Mouse (Mus musculus) G1E (cell line): Measurements from ENCODE around the gene Pald1.

ENCODE experiments used
- CTCF ChIP-seq: IDR thresholded peaks from 2 replicates; pipeline ENCODE4 v1.5.1; 2012; ENCODE audit warnings: low read depth, low read length, inconsistent platforms, mixed read lengths
- GATA1 ChIP-seq: IDR thresholded peaks from 2 replicates; pipeline ENCODE4 v1.6.1; 2012; ENCODE audit warnings: borderline replicate concordance, low read length, inconsistent platforms, mixed read lengths
- GATA2 ChIP-seq: IDR thresholded peaks from 2 replicates; pipeline ENCODE4 v1.6.1; 2012; ENCODE audit warnings: low read depth, low read length, inconsistent platforms, borderline replicate concordance
- POLR2AphosphoS5 ChIP-seq: IDR thresholded peaks from 2 replicates; pipeline ENCODE4 v1.6.1; 2012; ENCODE audit warnings: low read depth, low read length, inconsistent platforms; ENCODE audit not compliant: insufficient replicate concordance
- TAL1 ChIP-seq: conservative IDR thresholded peaks from 2 replicates; pipeline ENCODE4 v1.6.1; 2012; ENCODE audit warnings: low read depth, low read length, inconsistent platforms, mixed read lengths

GRCm38 (mm10) chr10:61410193-61410592 lies 26.9 kb upstream of the Pald1 start:
- TF ChIP-seq CTCF (no peak), GATA1 (no peak), POLR2AphosphoS5 (no peak), TAL1 (no peak), GATA2 (no peak)
